Mouse (Mus musculus) urinary bladder, adult 2 months (tissue): ENCODE measurements around the gene Brip1. TPM values are rescaled to one million over a fixed set of nuclear protein-coding genes. Genes with fewer than 3 reads are reported as not detected.

Source experiments
- DNase-seq: peaks from one replicate; pipeline ENCODE4 v3.0.0; 2022; ENCODE audit warnings: low spot score
- polyA plus RNA-seq: library from polyadenylated mRNA; depleted of rRNA; stranded (reverse); fragments of >200 nt; gene quantifications from 2 replicates; pipeline ENCODE4 v1.2.3, GENCODE M21; 2012

The Brip1 gene
- polyA plus RNA-seq, 1 experiment, result 0.43 TPM

GRCm38 (mm10) chr11:86107276-86107675 is 93.7 kb downstream of the Brip1 start:
- DNase-seq, result no peak

- no peak for DNase-seq
Observed at GRCm38 (mm10) chr11:86106596-86106995, 94.4 kb downstream of the Brip1 start.

GRCm38 (mm10) chr11:86101191-86101590 is 99.8 kb downstream of the Brip1 start:
- no peak for DNase-seq

DNA sequence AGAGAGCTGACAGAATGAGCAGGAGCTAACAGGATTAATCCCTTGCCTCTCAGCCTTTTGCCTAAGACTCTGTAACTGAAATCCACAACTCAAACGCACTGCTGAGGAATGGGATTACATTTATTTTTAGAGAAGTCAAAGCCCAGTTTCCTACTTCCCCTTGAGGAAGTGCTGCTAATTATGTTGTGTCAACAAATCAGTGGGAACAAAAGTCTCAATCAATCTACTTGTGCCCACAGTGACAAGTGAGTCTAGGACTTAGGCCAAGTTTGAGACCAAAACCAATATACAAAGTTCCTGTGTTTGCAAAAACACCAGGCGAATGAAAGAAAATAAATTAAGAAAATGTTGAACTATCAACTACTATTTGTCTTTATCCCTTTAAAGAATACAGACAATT is 101.7 kb downstream of the Brip1 start:
- DNase-seq, result no peak

DNA sequence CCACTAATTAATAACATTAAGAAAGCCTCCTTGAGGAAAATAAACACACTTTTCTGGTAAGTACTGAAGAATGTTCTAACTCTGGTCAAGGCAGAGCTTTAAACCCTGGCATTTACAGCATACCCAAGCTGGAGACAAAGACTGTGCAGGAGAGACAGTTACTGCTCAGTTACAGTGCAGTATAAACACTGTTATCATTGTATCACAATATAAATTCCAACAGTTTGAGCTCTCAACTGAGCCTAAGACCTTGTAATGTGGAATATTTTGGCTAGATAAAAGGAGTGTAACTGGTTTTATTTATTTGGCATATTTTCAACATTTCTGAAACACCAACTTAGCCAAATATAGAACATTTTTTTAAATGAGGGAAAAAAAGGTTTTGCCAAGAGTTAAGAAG is 112.2 kb downstream of the Brip1 start:
- no peak for DNase-seq

GRCm38 (mm10) chr11:86084522-86084921 is 116.5 kb downstream of the Brip1 start:
- DNase-seq, result no peak

DNA sequence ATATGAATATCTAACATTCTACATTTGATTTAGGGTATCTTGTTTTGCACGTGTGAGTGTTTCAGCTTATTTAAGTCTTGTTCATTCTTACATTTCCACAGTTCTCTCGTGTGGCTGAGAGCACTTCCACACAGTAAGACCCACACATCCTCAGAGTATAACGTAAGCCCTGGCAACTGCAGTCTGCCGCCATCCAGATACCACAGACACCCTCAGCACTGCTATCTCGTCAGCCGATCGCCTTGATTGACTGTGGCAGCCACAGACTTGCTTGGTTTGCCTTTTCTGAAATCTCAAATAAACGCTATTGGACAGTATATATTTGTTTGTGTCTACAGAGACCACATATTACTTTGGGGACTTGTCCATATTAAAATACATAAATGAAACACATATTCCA is 123.0 kb downstream of the Brip1 start:
- no peak for DNase-seq

DNA sequence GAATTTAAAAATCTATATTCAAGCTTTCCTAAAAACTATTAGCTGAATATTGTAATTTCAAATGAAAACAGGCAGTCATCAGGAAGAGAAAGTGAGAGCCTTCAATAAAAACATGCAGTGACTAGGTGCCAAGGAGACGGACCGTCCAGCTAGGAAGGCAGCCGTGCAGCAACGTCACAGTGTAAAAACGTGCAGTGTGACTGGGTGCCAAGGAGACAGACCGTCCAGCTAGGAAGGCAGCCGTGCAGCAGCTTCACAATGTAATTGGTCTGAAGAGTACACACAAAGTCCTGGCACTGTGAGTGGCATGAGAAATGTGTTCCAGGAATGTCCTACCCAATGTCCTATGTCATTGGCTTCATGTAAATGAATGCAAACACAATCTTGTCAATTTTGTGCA is 124.0 kb downstream of the Brip1 start:
- no peak for DNase-seq

GRCm38 (mm10) chr11:86076403-86076802 is 124.6 kb downstream of the Brip1 start:
- no peak for DNase-seq

DNA sequence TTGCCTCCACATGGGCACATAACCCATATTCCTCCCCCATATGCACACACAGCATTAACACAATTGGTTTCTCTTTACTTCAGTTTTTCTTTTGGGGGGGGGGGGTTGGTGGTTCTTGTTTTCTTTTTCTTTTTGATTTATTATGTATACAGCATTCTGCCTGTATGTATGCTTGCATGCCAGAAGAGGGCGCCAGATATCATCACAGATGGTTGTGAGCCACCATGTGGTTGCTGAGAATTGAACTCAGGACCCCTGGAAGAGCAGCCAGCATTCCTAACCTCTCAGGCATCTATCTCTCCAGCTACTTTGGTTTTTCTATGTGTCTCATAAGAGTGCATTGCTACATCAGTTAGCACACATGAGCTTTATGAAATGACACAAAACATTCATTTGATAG is 125.6 kb downstream of the Brip1 start:
- DNase-seq, result no peak

DNA sequence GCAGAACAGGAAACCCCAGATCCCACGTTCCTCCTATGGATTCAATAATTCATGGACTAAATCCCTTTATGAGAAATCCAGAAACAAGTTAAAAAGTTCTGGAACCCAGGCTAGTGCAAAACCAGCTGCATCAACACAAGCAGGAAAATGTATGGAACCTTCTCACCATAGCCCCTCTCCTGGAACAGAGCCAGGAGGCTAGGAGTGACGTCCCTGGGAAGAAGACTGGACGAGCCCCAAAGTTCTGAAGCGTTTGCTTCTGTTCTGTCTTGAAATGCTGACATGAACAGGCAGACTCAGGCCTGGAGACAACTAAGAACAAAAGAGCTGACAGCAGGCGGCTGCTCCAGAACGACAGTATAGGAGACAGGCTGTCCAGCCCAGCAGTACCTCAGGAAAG is 132.3 kb downstream of the Brip1 start:
- DNase-seq, result no peak

DNA sequence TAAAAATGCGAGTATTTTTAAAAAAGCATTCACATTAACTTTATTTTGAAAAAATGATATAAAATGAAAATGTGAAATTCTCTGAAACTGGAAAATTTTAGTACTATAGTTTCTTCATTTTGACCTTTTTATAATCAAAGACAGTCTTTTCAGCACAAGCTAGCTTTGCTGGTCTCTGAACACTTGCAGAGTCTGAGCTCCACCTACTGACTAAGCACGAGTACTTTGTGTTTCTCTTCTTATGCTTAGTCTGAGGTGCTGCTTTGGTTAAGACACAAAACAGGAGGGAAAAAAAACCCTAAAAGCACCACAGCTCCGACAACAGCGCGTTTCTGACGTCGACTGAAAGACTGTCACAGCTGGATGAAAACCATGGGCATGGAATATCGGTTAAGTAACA is 133.8 kb downstream of the Brip1 start:
- DNase-seq, result no peak

DNA sequence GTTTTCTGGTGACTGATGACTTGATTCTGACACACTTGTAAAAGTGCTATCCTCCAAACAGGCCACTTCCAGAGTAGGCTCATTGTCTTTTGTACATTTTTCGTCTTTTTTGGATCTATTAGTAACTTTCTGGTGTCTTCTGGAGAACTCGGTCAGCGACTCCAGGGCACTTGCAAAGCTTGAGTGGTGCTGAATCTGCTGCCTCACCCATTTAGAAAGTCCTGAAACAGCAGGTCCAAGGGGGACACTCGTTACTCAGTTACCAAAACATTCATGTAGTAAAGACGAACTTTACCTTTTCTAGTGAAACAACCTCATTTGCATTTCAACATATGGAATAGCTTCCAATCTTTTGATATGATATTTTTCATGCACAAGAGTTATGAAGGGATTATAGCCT is 136.1 kb downstream of the Brip1 start:
- no peak for DNase-seq

DNA sequence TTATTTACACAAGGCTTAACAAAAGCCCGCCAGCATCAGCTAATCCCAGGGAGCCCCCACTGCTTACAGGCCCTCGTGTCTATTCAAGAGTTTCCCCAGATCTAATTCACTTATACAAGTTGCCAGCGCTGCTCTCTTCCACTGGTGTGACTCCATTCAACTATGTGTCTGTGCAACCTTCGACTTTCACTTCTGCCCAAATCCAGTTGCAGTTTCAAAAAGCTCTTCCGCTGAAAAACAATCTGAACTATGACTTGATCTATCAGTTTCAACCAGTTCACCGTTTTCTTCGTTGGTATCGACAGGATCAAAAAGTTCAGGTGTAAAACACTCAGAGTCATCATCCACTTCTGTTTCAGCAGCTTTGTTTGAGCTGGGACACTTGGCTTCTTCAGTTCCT is 139.8 kb downstream of the Brip1 start:
- DNase-seq, result no peak

DNA sequence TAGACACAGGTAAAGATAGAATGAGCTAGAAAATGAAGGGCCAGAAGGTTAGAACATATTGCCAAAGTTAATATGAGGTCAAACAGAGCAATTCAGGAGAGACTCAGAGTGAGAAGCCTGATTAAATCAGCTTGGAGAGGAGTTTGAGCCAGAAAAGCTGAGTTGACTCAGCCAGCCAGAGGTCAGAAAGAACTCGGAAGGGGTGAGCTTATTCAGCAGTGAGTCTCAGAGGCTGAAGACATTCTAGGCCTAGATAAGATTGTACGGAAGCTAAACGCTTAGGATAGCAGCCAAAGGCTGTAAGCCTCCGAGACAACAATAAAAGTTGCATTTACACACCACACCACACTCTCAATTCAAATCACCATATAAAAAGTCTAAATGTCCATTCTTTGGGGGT is 141.9 kb downstream of the Brip1 start:
- DNase-seq, result no peak

DNA sequence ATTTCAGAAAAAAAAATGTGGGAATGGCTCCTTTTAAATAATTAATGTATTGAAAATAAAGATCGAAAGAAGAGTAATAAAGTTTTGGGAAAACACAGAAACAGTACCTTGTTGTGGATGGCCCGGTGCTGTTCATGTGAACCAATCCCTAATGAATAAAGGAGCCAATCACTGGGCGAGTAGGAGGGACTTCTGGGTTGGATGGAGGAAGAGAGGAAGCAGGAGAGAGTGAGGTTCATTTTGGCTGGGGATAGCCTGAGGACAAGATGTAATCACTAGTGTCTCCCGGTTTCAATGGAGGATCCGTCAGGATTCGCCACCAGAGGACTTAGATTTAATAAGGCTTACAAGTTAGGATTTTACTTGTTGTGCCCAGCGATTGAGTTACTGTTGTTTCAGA is 145.2 kb downstream of the Brip1 start:
- DNase-seq, result no peak

GRCm38 (mm10) chr11:86051383-86051782 is 149.6 kb downstream of the Brip1 start:
- DNase-seq, result no peak

DNA sequence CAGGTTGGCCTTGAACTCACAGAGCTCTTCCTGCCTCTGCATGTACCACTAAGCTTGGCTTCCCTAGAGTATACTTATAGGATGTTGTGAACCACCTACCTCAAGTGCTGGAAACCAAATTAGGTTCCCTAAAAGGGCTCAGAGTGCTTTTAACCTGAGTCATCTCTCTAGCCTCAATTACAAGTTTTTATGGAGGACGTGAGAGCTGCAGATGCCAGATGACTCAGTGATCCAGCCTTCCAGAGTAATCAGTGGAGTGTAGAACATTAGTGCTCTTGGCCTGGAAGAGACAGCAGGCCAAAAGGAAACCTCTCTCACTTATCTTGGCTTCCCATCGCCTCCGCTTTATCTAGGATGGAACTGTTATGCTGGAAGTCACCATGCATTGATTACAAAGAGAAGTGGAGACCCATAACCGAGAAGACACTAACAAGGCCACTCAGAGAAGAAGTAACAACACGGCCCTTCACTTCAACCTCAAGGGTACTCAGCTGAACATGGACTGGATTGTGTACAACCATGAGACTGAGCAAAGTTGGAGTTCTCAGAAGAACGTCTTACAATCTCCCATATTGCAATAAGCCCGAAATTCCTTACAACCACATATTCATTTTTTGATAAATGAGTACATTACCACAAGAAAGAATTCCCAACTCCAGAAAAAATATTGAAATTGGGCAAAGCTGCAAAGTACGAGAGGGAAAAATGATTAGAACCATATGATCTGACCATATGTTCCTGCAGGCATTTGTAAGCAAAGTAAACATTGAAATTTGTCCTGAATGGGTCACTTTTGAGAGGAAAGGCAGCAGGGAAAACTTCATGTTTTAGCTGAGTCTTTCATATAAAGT is 150.3 kb downstream of the Brip1 start:
- DNase-seq, result no peak

- no peak for DNase-seq
Observed at GRCm38 (mm10) chr11:86039994-86040393, 161.0 kb downstream of the Brip1 start.

- no peak for DNase-seq
Observed at GRCm38 (mm10) chr11:86039355-86039754, 161.6 kb downstream of the Brip1 start.

DNA sequence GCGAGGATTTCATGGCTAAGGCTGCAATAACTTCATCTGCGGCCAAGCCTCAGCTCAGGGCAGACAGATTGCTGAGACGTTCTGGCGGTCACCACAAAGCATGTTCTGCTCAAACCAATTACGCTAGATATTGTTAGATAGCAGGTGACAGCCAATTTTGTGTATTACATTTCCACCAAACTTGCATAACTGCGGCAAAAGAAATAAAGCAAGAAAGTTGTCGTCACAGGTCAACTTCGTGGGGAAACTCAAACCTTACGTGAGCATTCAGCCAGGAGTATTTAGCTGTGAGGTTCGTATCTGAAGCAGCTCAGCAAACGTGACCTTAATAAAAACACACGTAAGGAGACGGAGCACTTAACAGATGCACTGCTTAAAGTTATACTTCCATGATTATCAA is 162.3 kb downstream of the Brip1 start:
- DNase-seq, result no peak

GRCm38 (mm10) chr11:86032910-86033309 is 168.1 kb downstream of the Brip1 start:
- no peak for DNase-seq

DNA sequence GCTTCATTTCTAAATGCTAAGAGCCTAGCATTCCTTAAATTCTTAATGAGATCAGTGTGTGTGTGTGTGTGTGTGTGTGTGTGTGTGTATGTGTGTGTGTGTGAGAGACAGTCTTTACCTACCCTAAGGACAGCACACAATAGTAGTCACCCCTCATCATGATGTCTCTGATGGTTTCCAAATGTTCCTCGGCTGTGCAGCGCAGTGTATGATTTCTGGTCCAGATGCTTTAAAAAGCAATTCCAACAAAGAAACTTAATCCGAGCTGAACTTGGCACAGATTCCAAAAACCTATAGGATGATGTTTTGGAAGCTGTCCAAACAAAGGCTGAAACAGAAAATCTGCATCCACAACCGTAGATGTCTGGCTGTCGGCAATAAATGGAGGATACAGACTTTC is 173.0 kb downstream of the Brip1 start:
- DNase-seq, result no peak

DNA sequence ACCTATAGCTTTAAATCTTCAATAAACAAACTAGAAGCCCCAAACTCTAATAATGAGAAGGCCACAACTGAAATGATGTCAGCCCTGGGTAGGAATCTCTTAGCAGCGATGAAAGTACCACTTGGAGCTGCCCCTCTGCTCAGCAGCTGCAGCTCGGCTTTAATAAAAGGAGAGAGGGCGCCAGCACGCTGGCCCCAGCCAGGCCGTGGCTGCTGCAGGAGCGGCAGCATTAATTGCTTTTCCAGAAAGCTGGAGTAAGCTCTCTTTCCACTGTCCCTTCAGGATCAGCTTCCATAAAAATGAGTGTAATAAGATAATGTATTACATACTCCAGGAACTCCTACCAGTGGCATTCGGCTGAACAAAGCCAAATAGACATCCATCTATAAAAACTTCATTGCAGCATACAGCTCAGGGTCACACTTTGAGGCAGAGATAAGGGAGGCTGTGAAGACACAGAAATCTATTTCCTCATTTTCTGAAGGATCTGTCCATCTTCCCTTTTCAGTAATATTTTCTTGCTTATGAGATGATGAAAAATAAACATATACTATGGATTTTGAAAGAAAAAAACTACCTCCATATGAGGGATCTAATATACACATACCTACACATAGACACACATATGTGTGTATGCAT is 174.3 kb downstream of the Brip1 start:
- no peak for DNase-seq
